18 mouse cellular contexts compared by ENCODE assay signal in genomic region chr9:82709991-82710593, GRCm38 (mm10).
DNase-seq lines count a peak whose midpoint lies in the region; ATAC-seq and TF ChIP-seq lines count a peak whose summit lies in the region.
"Had no signal": no experiment of that assay in that cellular context is flagged by ENCODE, and none has a peak within 500 bp of the region (broad histone marks: within the 10 kb centered on the region; RNA-seq: fewer than 3 reads in every experiment).

No protein-coding gene starts in this region.

- WGBS in midbrain, embryonic 11.5 days: 78% methylated on average over 12 of the region's 12 CpGs
- WGBS in midbrain, embryonic 16.5 days: 64% methylated on average over 12 of the region's 12 CpGs
- 65% methylated on average over 12 of the region's 12 CpGs for WGBS in forebrain, embryonic 11.5 days
- 36% methylated on average over 12 of the region's 12 CpGs for WGBS in limb, embryonic 14.5 days

- H3K4me2 ChIP-seq in midbrain, embryonic 11.5 days: no peak overlapping the region
- H3K4me2 ChIP-seq in midbrain, embryonic 16.5 days (ENCODE audit: low read length): no peak overlapping the region
- H3K4me2 ChIP-seq in forebrain, embryonic 11.5 days (ENCODE audit: low read depth, low read length, severe bottlenecking): no peak overlapping the region
- H3K4me2 ChIP-seq in limb, embryonic 14.5 days (replicated peaks; ENCODE audit: low read depth, low read length, severe bottlenecking): 0 out of 2 replicates have a peak overlapping the region, but pooled peaks have one; percentile 3
- H3K4me2 ChIP-seq: embryonic facial prominence, embryonic 13.5 days; kidney, embryonic 15.5 days; stomach, embryonic 15.5 days had no signal

- 0 out of 2 replicates have a peak, but pooled peaks have one; percentile 30 for ATAC-seq in midbrain, embryonic 11.5 days (ENCODE audit: low FRiP score)
- ATAC-seq in midbrain, embryonic 16.5 days: no peak
- ATAC-seq in forebrain, embryonic 11.5 days (replicated peaks; ENCODE audit: low FRiP score): peak; percentile 55
- 0 out of 2 replicates have a peak, but pooled peaks have one; percentile 53 for ATAC-seq in limb, embryonic 14.5 days (ENCODE audit: low FRiP score, low read depth)
- no peak for ATAC-seq in megakaryocyte, adult 5-6 weeks (ENCODE audit: poor library complexity, severe bottlenecking)

- no peak for TF ChIP-seq POLR2A in limb, embryonic 14.5 days (IDR thresholded peaks at IDR 0.05; ENCODE audit: borderline replicate concordance, extremely low read depth, insufficient read depth, insufficient read length)

- H3K4me1 ChIP-seq in midbrain, embryonic 11.5 days (ENCODE audit: control insufficient read depth, insufficient read depth, low read length): no peaks in the 10 kb centered on the region
- H3K4me1 ChIP-seq in midbrain, embryonic 16.5 days (ENCODE audit: control insufficient read depth, insufficient read depth, low read length): no peaks in the 10 kb centered on the region
- peaks cover 2% of the 10 kb centered on the region; the same call in 1 of the 2 replicates for H3K4me1 ChIP-seq in forebrain, embryonic 11.5 days (replicated peaks; ENCODE audit: control insufficient read depth, insufficient read depth, low read length)
- peaks cover 7% of the 10 kb centered on the region; the same call in 1 of the 2 replicates for H3K4me1 ChIP-seq in limb, embryonic 14.5 days (ENCODE audit: control insufficient read depth, insufficient read depth, low read length)
- H3K4me1 ChIP-seq: embryonic facial prominence, embryonic 13.5 days; kidney, embryonic 15.5 days; stomach, embryonic 15.5 days had no signal

- no peaks in the 10 kb centered on the region for H3K9me3 ChIP-seq in midbrain, embryonic 11.5 days (ENCODE audit: control insufficient read depth, low read length)
- no peaks in the 10 kb centered on the region for H3K9me3 ChIP-seq in midbrain, embryonic 16.5 days (replicated peaks; ENCODE audit: control insufficient read depth, low read length, poor library complexity, severe bottlenecking)
- H3K9me3 ChIP-seq in forebrain, embryonic 11.5 days (ENCODE audit: control insufficient read depth, low read length): no peaks in the 10 kb centered on the region
- no peaks in the 10 kb centered on the region for H3K9me3 ChIP-seq in limb, embryonic 14.5 days (ENCODE audit: control insufficient read depth, low read length)
- H3K9me3 ChIP-seq: embryonic facial prominence, embryonic 13.5 days; kidney, embryonic 15.5 days; stomach, embryonic 15.5 days had no signal

- peak; percentile 7 for DNase-seq in embryo, embryonic 10.5 days (ENCODE audit: low spot score)
- DNase-seq in embryo, embryonic 9.5 days (ENCODE audit: extremely low spot score): no peak
- no peak for DNase-seq in midbrain, embryonic 11.5 days (ENCODE audit: low spot score, missing footprints)
- no peak for DNase-seq in forebrain, embryonic 11.5 days (ENCODE audit: low spot score)
- DNase-seq in limb, embryonic 14.5 days (ENCODE audit: low spot score): peak; percentile 58
- no peak for DNase-seq in adrenal gland, postnatal 4 days (ENCODE audit: low spot score in 2 of 2)
- DNase-seq: adrenal gland, postnatal 10 days; cerebellum, postnatal 36 days; heart, postnatal 10 days; layer of hippocampus, adult 9-11 months; lung, postnatal 14 days; thymus, postnatal 25 days had no signal

- no peaks in the 10 kb centered on the region for H3K36me3 ChIP-seq in midbrain, embryonic 11.5 days (ENCODE audit: control insufficient read depth, insufficient read depth, low read length)
- no peaks in the 10 kb centered on the region for H3K36me3 ChIP-seq in midbrain, embryonic 16.5 days (ENCODE audit: control insufficient read depth, insufficient read depth, low read length)
- H3K36me3 ChIP-seq in forebrain, embryonic 11.5 days (ENCODE audit: control insufficient read depth, insufficient read depth, low read length): no peaks in the 10 kb centered on the region
- no peaks in the 10 kb centered on the region for H3K36me3 ChIP-seq in limb, embryonic 14.5 days (ENCODE audit: control insufficient read depth, insufficient read depth, low read length)
- H3K36me3 ChIP-seq: embryonic facial prominence, embryonic 13.5 days; kidney, embryonic 15.5 days; stomach, embryonic 15.5 days had no signal

- H3K27ac ChIP-seq in midbrain, embryonic 11.5 days (ENCODE audit: low read depth, low read length): no peak overlapping the region
- no peak overlapping the region for H3K27ac ChIP-seq in midbrain, embryonic 16.5 days (ENCODE audit: low read length)
- no peak overlapping the region for H3K27ac ChIP-seq in forebrain, embryonic 11.5 days (ENCODE audit: low read depth, low read length)
- H3K27ac ChIP-seq in limb, embryonic 14.5 days (replicated peaks; ENCODE audit: low read depth, low read length): no peak overlapping the region
- H3K27ac ChIP-seq: embryonic facial prominence, embryonic 13.5 days; kidney, embryonic 15.5 days; liver, embryonic 14.5 days; stomach, embryonic 15.5 days had no signal

- H3K27me3 ChIP-seq in midbrain, embryonic 11.5 days (ENCODE audit: control insufficient read depth, insufficient read depth, low read length): no peaks in the 10 kb centered on the region
- no peaks in the 10 kb centered on the region for H3K27me3 ChIP-seq in midbrain, embryonic 16.5 days (ENCODE audit: control insufficient read depth, insufficient read depth, low read depth, low read length)
- no peaks in the 10 kb centered on the region for H3K27me3 ChIP-seq in forebrain, embryonic 11.5 days (ENCODE audit: control insufficient read depth, insufficient read depth, low read length)
- H3K27me3 ChIP-seq in limb, embryonic 14.5 days (ENCODE audit: control insufficient read depth, insufficient read depth, low read length): no peaks in the 10 kb centered on the region
- H3K27me3 ChIP-seq: embryonic facial prominence, embryonic 13.5 days; kidney, embryonic 15.5 days; stomach, embryonic 15.5 days had no signal

- H3K9ac ChIP-seq in midbrain, embryonic 11.5 days (ENCODE audit: low read length): no peak overlapping the region
- no peak overlapping the region for H3K9ac ChIP-seq in midbrain, embryonic 16.5 days (ENCODE audit: low read depth, low read length)
- H3K9ac ChIP-seq in forebrain, embryonic 11.5 days (ENCODE audit: low read length): no peak overlapping the region
- H3K9ac ChIP-seq in limb, embryonic 14.5 days (ENCODE audit: low read depth, low read length, severe bottlenecking): no peak overlapping the region
- H3K9ac ChIP-seq: embryonic facial prominence, embryonic 13.5 days; kidney, embryonic 15.5 days; liver, embryonic 14.5 days; stomach, embryonic 15.5 days had no signal

- no peak overlapping the region for H3K4me3 ChIP-seq in midbrain, embryonic 11.5 days (ENCODE audit: low read depth, low read length)
- H3K4me3 ChIP-seq in midbrain, embryonic 16.5 days (ENCODE audit: low read depth, low read length): no peak overlapping the region
- H3K4me3 ChIP-seq in forebrain, embryonic 11.5 days (ENCODE audit: low read depth, low read length): no peak overlapping the region
- no peak overlapping the region for H3K4me3 ChIP-seq in limb, embryonic 14.5 days (replicated peaks; ENCODE audit: low read length)
- H3K4me3 ChIP-seq: embryonic facial prominence, embryonic 13.5 days; kidney, embryonic 15.5 days; stomach, embryonic 15.5 days had no signal

Comparison
In these comparisons a context has a peak if more than half of its experiments do, and no peak if none do; other contexts are left out.
1. DNase-seq: peak in embryo, embryonic 10.5 days (single experiment) and limb, embryonic 14.5 days (single experiment); none in embryo, embryonic 9.5 days (single experiment), midbrain, embryonic 11.5 days (single experiment), forebrain, embryonic 11.5 days (single experiment) and adrenal gland, postnatal 4 days (0 of 2).
2. ATAC-seq: peak in midbrain, embryonic 11.5 days (single experiment), forebrain, embryonic 11.5 days (single experiment) and limb, embryonic 14.5 days (single experiment); none in midbrain, embryonic 16.5 days (single experiment) and megakaryocyte, adult 5-6 weeks (single experiment).